Mouse (Mus musculus): ENCODE measurements around the gene Myh14. TPM values are rescaled to one million over a fixed set of nuclear protein-coding genes. Genes with fewer than 3 reads are reported as not detected.

The Myh14 gene
- polyA plus RNA-seq, 1 experiment from 2014 or later: 2.6 TPM

- no peaks in the 10 kb centered on the region for H3K9me3 ChIP-seq
- ATAC-seq (ENCODE audit: low read depth): no peak
- H3K4me3 ChIP-seq: no peak overlapping the region
- 11% methylated on average over 29 of the region's 29 CpGs for WGBS
- H3K9ac ChIP-seq: no peak overlapping the region
- no peaks in the 10 kb centered on the region for H3K36me3 ChIP-seq
- no peak overlapping the region for H3K27ac ChIP-seq (replicated peaks)
- peak overlapping the region; percentile 13; the same call in 1 of the 2 replicates for H3K4me2 ChIP-seq
- H3K4me1 ChIP-seq (replicated peaks): peaks cover 34% of the 10 kb centered on the region
- peaks cover 54% of the 10 kb centered on the region for H3K27me3 ChIP-seq
These were observed 64.3 kb downstream of the Myh14 start for GRCm38 (mm10) chr7:44606171-44606901.

GRCm38 (mm10) chr7:44605436-44605835 lies 65.2 kb downstream of the Myh14 start:
- Histone ChIP-seq H3K36me3 (no peaks in the 10 kb centered on the region), H3K27me3 (peaks cover 62% of the 10 kb centered on the region), H3K9me3 (no peaks in the 10 kb centered on the region), H3K4me3 (no peak overlapping the region), H3K4me1 (replicated peaks) (peaks cover 35% of the 10 kb centered on the region), H3K27ac (replicated peaks) (no peak overlapping the region), H3K4me2 (no peak overlapping the region), H3K9ac (no peak overlapping the region)
- 38% methylated on average over 7 of the region's 7 CpGs for WGBS
- no peak for ATAC-seq (ENCODE audit: low read depth)

GRCm38 (mm10) chr7:44604619-44605018 lies 66.0 kb downstream of the Myh14 start:
- Histone ChIP-seq H3K36me3 (no peaks in the 10 kb centered on the region), H3K9me3 (no peaks in the 10 kb centered on the region), H3K4me3 (peak overlapping the region; percentile 30), H3K4me1 (replicated peaks) (peaks cover 35% of the 10 kb centered on the region), H3K27ac (replicated peaks) (no peak overlapping the region), H3K4me2 (peak overlapping the region; percentile 53), H3K27me3 (peaks cover 62% of the 10 kb centered on the region), H3K9ac (peak overlapping the region; percentile 34; the same call in 1 of the 2 replicates)
- 1% methylated on average over 8 of the region's 8 CpGs for WGBS
- ATAC-seq (ENCODE audit: low read depth): peak; percentile 24; the same call in 1 of the 2 replicates

GRCm38 (mm10) chr7:44604139-44604606 lies 66.5 kb downstream of the Myh14 start:
- Histone ChIP-seq H3K36me3 (no peaks in the 10 kb centered on the region), H3K4me2 (peak overlapping the region; percentile 53), H3K4me1 (replicated peaks) (peaks cover 35% of the 10 kb centered on the region), H3K27ac (replicated peaks) (no peak overlapping the region), H3K9me3 (no peaks in the 10 kb centered on the region), H3K9ac (0 out of 2 replicates have a peak overlapping the region, but pooled peaks have one; percentile 13), H3K27me3 (peaks cover 62% of the 10 kb centered on the region), H3K4me3 (peak overlapping the region; percentile 30)
- WGBS: under 1% methylated on average over 23 of the region's 25 CpGs
- peak; percentile 57 for ATAC-seq (ENCODE audit: low read depth)

GRCm38 (mm10) chr7:44603186-44603855 lies 67.3 kb downstream of the Myh14 start:
- no peak overlapping the region; the same call in 1 of the 2 replicates for H3K4me3 ChIP-seq
- H3K27ac ChIP-seq (replicated peaks): no peak overlapping the region
- peak overlapping the region; percentile 53 for H3K4me2 ChIP-seq
- peaks cover 62% of the 10 kb centered on the region for H3K27me3 ChIP-seq
- peaks cover 35% of the 10 kb centered on the region for H3K4me1 ChIP-seq (replicated peaks)
- no peak overlapping the region for H3K9ac ChIP-seq
- no peaks in the 10 kb centered on the region for H3K36me3 ChIP-seq
- 0 out of 2 replicates have a peak, but pooled peaks have one; percentile 17 for ATAC-seq (ENCODE audit: low read depth)
- 3% methylated on average over 20 of the region's 20 CpGs for WGBS
- no peaks in the 10 kb centered on the region for H3K9me3 ChIP-seq

GRCm38 (mm10) chr7:44602443-44602842 lies 68.2 kb downstream of the Myh14 start:
- WGBS: 12% methylated on average over 11 of the region's 11 CpGs
- H3K27ac ChIP-seq (replicated peaks): 0 out of 2 replicates have a peak overlapping the region, but pooled peaks have one; percentile 23
- no peaks in the 10 kb centered on the region for H3K9me3 ChIP-seq
- no peak; the same call in 1 of the 2 replicates for ATAC-seq (ENCODE audit: low read depth)
- no peak overlapping the region for H3K4me3 ChIP-seq
- no peaks in the 10 kb centered on the region for H3K36me3 ChIP-seq
- H3K27me3 ChIP-seq: peaks cover 57% of the 10 kb centered on the region
- peaks cover 35% of the 10 kb centered on the region for H3K4me1 ChIP-seq (replicated peaks)
- peak overlapping the region; percentile 22; the same call in 1 of the 2 replicates for H3K4me2 ChIP-seq
- H3K9ac ChIP-seq: peak overlapping the region; percentile 52; the same call in 1 of the 2 replicates

GRCm38 (mm10) chr7:44601646-44602045 lies 69.0 kb downstream of the Myh14 start:
- Histone ChIP-seq H3K27me3 (peaks cover 50% of the 10 kb centered on the region), H3K9ac (peak overlapping the region; percentile 52), H3K4me2 (peak overlapping the region; percentile 22; the same call in 1 of the 2 replicates)

GRCm38 (mm10) chr7:44600691-44601262 lies 69.9 kb downstream of the Myh14 start:
- 76% methylated on average over 10 of the region's 10 CpGs for WGBS
- H3K27me3 ChIP-seq: peaks cover 41% of the 10 kb centered on the region
- H3K9ac ChIP-seq: no peak overlapping the region

More at GRCm38 (mm10) chr7:44601646-44602045, 69.0 kb downstream of the Myh14 start:
- no peaks in the 10 kb centered on the region for H3K9me3 ChIP-seq
- peaks cover 35% of the 10 kb centered on the region for H3K4me1 ChIP-seq (replicated peaks)
- no peak overlapping the region for H3K27ac ChIP-seq (replicated peaks)
- no peak for ATAC-seq (ENCODE audit: low read depth)
- no peak overlapping the region for H3K4me3 ChIP-seq
- H3K36me3 ChIP-seq: no peaks in the 10 kb centered on the region
- WGBS: 15% methylated on average over 19 of the region's 19 CpGs

GRCm38 (mm10) chr7:44598336-44598735 lies 72.3 kb downstream of the Myh14 start:
- 89% methylated on average over 12 of the region's 12 CpGs for WGBS
- no peak overlapping the region for H3K9ac ChIP-seq
- no peak overlapping the region for H3K4me3 ChIP-seq
- H3K36me3 ChIP-seq: peaks cover 11% of the 10 kb centered on the region
- H3K9me3 ChIP-seq: no peaks in the 10 kb centered on the region
- no peak overlapping the region for H3K4me2 ChIP-seq
- peaks cover 37% of the 10 kb centered on the region for H3K4me1 ChIP-seq (replicated peaks)
- no peak overlapping the region for H3K27ac ChIP-seq (replicated peaks)
- ATAC-seq (ENCODE audit: low read depth): no peak
- H3K27me3 ChIP-seq: peaks cover 27% of the 10 kb centered on the region

More at GRCm38 (mm10) chr7:44600691-44601262, 69.9 kb downstream of the Myh14 start:
- no peaks in the 10 kb centered on the region for H3K9me3 ChIP-seq
- no peak for ATAC-seq (ENCODE audit: low read depth)
- no peak overlapping the region for H3K27ac ChIP-seq (replicated peaks)
- H3K4me2 ChIP-seq: no peak overlapping the region
- peaks cover 35% of the 10 kb centered on the region for H3K4me1 ChIP-seq (replicated peaks)
- no peak overlapping the region for H3K4me3 ChIP-seq
- H3K36me3 ChIP-seq: peaks cover 6% of the 10 kb centered on the region

GRCm38 (mm10) chr7:44597666-44598065 lies 73.0 kb downstream of the Myh14 start:
- Histone ChIP-seq H3K36me3 (peaks cover 11% of the 10 kb centered on the region), H3K9me3 (no peaks in the 10 kb centered on the region), H3K4me2 (no peak overlapping the region), H3K4me1 (replicated peaks) (peaks cover 37% of the 10 kb centered on the region), H3K27ac (replicated peaks) (no peak overlapping the region), H3K27me3 (peaks cover 27% of the 10 kb centered on the region), H3K9ac (no peak overlapping the region), H3K4me3 (no peak overlapping the region)
- 96% methylated on average over 4 of the region's 4 CpGs for WGBS
- no peak for ATAC-seq (ENCODE audit: low read depth)

GRCm38 (mm10) chr7:44596996-44597538 lies 73.6 kb downstream of the Myh14 start:
- Histone ChIP-seq H3K9ac (no peak overlapping the region), H3K27ac (replicated peaks) (no peak overlapping the region), H3K4me3 (no peak overlapping the region), H3K9me3 (no peaks in the 10 kb centered on the region), H3K36me3 (peaks cover 11% of the 10 kb centered on the region), H3K4me2 (no peak overlapping the region), H3K27me3 (peaks cover 28% of the 10 kb centered on the region), H3K4me1 (replicated peaks) (peaks cover 37% of the 10 kb centered on the region)
- no peak for ATAC-seq (ENCODE audit: low read depth)
- WGBS: 72% methylated on average over 5 of the region's 5 CpGs
